Mouse (Mus musculus): ENCODE data around the gene Cbr3. TPM values are rescaled to one million over a fixed set of nuclear protein-coding genes. Genes with fewer than 3 reads are reported as not detected.
A peak's percentile ranks its signal among the peaks of the same experiment; 100 is the strongest.

The Cbr3 gene
- polyA plus RNA-seq, 1 experiment from 2014 or later, result 0.81 TPM

DNA sequence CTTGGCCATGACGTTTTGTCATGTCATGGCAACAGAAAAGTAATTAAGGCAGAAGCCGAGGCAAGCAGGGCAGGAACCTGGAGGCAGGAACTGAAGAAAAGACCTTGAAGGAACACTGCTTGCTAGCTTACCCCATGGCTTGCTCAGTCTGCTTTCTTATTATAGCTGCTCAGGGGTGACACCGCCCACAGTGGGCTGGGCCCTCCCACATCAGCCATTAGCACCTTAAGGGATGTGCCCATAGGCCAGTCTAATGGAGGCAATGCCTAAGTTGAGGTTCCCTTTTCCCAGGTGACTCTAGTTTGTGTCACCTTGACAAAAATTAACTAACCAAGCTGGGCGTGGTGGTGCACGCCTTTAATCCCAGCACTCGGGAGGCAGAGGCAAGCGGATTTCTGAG lies 24.1 kb downstream of the Cbr3 start:
- Histone ChIP-seq H3K9me3 (ENCODE audit: low read length) (no peaks in the 10 kb centered on the region), H3K4me1 (ENCODE audit: insufficient read depth) (peaks cover 7% of the 10 kb centered on the region), H3K4me3 (ENCODE audit: low read depth, low read length) (no peak overlapping the region), H3K4me2 (ENCODE audit: low read depth, low read length) (no peak overlapping the region), H3K27me3 (ENCODE audit: insufficient read depth, low read length) (no peaks in the 10 kb centered on the region), H3K36me3 (replicated peaks; ENCODE audit: insufficient read depth, low read length) (no peaks in the 10 kb centered on the region), H3K9ac (replicated peaks) (no peak overlapping the region), H3K27ac (ENCODE audit: low read depth) (no peak overlapping the region)
- 84% methylated on average over 7 of the region's 7 CpGs for WGBS (ENCODE audit: insufficient replicate concordance)
- no peak for TF ChIP-seq EP300 (IDR thresholded peaks at IDR 0.05; ENCODE audit: low read depth)
- TF ChIP-seq CTCF (IDR thresholded peaks at IDR 0.05; ENCODE audit: low read depth), result no peak
- DNase-seq (no peak), ATAC-seq (no peak)

DNA sequence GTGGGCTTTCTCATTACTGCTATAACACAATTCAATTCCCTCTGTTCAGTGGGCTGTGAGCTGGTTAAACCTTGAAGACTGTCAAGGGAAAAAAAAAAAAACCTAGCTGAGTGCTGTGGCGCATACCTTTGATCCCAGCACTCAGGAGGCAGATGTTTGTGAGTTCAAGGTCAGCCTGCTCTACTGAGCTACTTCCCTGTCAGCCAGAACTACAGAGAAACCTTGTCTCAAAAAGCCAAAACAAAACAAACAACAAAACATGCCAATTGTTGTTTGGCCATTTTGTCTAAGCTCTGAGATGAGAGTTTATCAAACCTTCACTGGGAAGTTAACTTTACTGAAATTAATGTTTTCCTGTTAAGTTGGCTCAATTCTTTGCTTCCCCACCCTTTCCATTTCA lies 26.2 kb downstream of the Cbr3 start:
- Histone ChIP-seq H3K27ac (ENCODE audit: low read depth) (no peak overlapping the region), H3K9me3 (ENCODE audit: low read length) (no peaks in the 10 kb centered on the region), H3K27me3 (ENCODE audit: insufficient read depth, low read length) (no peaks in the 10 kb centered on the region), H3K36me3 (replicated peaks; ENCODE audit: insufficient read depth, low read length) (no peaks in the 10 kb centered on the region), H3K4me2 (ENCODE audit: low read depth, low read length) (no peak overlapping the region), H3K4me1 (ENCODE audit: insufficient read depth) (peaks cover 18% of the 10 kb centered on the region), H3K4me3 (ENCODE audit: low read depth, low read length) (no peak overlapping the region), H3K9ac (replicated peaks) (no peak overlapping the region)
- no peak for TF ChIP-seq EP300 (IDR thresholded peaks at IDR 0.05; ENCODE audit: low read depth)
- no peak for TF ChIP-seq CTCF (IDR thresholded peaks at IDR 0.05; ENCODE audit: low read depth)
- no peak for DNase-seq
- 85% methylated on average over 1 of the region's 1 CpGs for WGBS (ENCODE audit: insufficient replicate concordance)
- no peak for ATAC-seq

DNA sequence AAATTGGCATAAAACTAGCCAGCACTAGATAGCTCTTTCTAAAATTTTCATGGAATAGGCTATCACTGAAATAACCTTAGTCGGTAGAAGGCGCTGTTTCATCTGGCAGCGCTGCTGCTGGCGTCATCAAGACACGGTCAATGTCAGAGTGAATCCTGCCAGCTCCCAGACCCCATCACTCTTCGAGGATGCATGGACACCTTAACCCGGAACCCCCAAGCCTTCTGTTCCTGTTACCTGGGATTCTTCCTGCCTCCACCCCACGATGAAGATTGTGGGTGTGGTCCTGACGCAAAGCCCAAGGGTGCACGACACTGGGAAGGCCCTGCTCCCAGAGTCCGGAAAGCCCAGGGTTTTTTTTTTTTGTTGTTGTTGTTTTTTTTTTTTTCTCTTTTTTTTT lies 27.9 kb downstream of the Cbr3 start:
- Histone ChIP-seq H3K9ac (replicated peaks) (0 out of 2 replicates have a peak overlapping the region, but pooled peaks have one; percentile 50), H3K9me3 (ENCODE audit: low read length) (no peaks in the 10 kb centered on the region), H3K4me1 (ENCODE audit: insufficient read depth) (peaks cover 30% of the 10 kb centered on the region), H3K27ac (ENCODE audit: low read depth) (peak overlapping the region; percentile 92), H3K36me3 (replicated peaks; ENCODE audit: insufficient read depth, low read length) (no peaks in the 10 kb centered on the region), H3K27me3 (ENCODE audit: insufficient read depth, low read length) (no peaks in the 10 kb centered on the region), H3K4me3 (ENCODE audit: low read depth, low read length) (peak overlapping the region; percentile 95), H3K4me2 (ENCODE audit: low read depth, low read length) (peak overlapping the region; percentile 99)
- DNase-seq (peak; percentile 82), ATAC-seq (peak; percentile 26)
- TF ChIP-seq CTCF (IDR thresholded peaks at IDR 0.05; ENCODE audit: low read depth), result peak; percentile 94
- peak; percentile 45; the same call in 1 of the 2 replicates for TF ChIP-seq EP300 (IDR thresholded peaks at IDR 0.05; ENCODE audit: low read depth)
- under 1% methylated on average over 11 of the region's 11 CpGs for WGBS (ENCODE audit: insufficient replicate concordance)

DNA sequence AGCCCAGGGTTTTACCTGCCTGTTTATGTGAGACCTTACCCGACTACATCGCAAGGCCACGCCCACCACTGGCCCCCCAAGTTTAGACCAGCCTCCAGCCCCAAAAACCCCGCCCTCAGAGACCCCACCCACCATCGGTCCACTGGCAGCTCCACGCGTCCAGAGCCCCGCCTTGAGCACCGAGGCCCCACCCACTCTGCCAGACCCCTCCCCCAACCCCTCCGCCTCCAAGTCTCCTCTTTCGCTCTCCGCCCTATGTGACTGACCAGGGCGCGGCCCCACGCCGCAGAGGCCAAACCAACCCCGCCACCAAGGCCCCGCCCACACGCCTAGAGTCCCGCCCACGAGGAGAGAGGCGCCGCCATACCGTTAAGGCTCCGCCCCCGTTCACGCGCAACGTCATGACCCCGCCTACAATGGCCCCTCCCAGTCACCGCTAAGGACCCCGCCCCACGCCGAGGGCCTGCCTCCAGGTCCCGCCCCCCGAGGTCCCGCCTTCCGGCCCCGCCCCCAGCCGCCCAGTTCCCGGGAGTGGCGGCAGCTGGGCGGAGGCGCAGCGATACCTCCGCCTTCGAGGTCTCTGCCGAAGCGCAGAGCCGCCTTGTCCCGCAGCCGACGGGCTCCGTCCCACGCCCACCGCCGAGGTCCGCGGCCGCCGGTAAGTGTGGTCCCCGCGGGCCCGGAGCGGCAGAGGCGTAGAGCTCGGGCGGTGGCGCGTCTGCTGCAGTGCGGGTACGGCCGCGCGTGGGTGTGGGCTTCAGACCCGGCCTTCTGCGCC lies 28.6 kb downstream of the Cbr3 start, which contains the start of gene Dop1b:
Gene Dop1b (plus strand): TSS at position 494 of the 778 bp plus-strand sequence.
- peaks cover 32% of the 10 kb centered on the region for H3K4me1 ChIP-seq (ENCODE audit: insufficient read depth)
- no peaks in the 10 kb centered on the region for H3K27me3 ChIP-seq (ENCODE audit: insufficient read depth, low read length)
- WGBS (ENCODE audit: insufficient replicate concordance), result under 1% methylated on average over 62 of the region's 77 CpGs
- peak within 1 kb of the TSS; percentile 99 for H3K4me2 ChIP-seq (ENCODE audit: low read depth, low read length)
- H3K36me3 ChIP-seq (replicated peaks; ENCODE audit: insufficient read depth, low read length), result peaks cover 3% of the 10 kb centered on the region
- H3K9me3 ChIP-seq (ENCODE audit: low read length), result no peaks in the 10 kb centered on the region
- TF ChIP-seq CTCF (IDR thresholded peaks at IDR 0.05; ENCODE audit: low read depth), result no peak
- no peak; the same call in 1 of the 2 replicates for TF ChIP-seq EP300 (IDR thresholded peaks at IDR 0.05; ENCODE audit: low read depth)
- peak within 1 kb of the TSS; percentile 92 for H3K27ac ChIP-seq (ENCODE audit: low read depth)
- peak; percentile 91 for ATAC-seq
- DNase-seq, result peak; percentile 100
- H3K4me3 ChIP-seq (ENCODE audit: low read depth, low read length), result peak within 1 kb of the TSS; percentile 95
- H3K9ac ChIP-seq (replicated peaks), result peak within 1 kb of the TSS; percentile 97

DNA sequence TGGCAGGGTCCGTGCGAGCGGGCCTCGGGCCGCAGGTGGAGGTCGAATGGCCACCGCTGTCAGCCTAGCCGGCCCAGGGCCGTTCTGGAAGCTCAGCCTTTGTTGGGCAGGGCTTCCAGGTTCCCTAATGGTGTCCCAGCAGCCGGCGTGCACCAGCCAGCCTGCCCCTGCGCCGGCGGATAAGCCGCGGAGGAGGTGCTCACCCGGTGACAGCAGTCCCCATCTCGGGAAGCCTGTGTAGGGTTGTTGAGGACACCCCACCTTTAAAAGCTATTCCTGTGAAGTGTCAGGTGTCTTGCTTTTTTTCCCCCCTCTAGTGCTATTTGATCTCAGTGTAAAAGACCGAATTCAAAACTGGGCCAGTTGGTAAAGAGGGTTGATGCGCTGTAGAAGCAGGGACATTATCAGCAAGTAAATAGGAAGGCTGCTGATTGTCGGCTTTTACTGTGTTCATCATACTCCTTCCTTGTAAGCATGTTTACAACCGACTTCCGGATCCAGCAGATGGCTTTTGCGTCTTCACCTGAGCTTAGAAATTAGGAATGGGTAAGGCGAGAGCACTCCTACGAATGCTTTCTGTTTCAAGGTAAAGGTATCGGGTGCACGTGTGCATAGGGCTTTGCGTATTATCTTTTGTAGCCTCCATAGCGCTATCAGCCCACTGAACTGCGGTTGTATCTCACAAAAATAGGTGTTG lies 29.3 kb downstream of the Cbr3 start:
- H3K4me3 ChIP-seq (ENCODE audit: low read depth, low read length), result peak overlapping the region; percentile 95
- peak overlapping the region; percentile 99 for H3K4me2 ChIP-seq (ENCODE audit: low read depth, low read length)
- no peak for DNase-seq
- peak overlapping the region; percentile 92 for H3K27ac ChIP-seq (ENCODE audit: low read depth)
- H3K9ac ChIP-seq (replicated peaks), result peak overlapping the region; percentile 97
- 6% methylated on average over 31 of the region's 31 CpGs for WGBS (ENCODE audit: insufficient replicate concordance)
- peak; percentile 38 for ATAC-seq
- no peaks in the 10 kb centered on the region for H3K27me3 ChIP-seq (ENCODE audit: insufficient read depth, low read length)
- peaks cover 4% of the 10 kb centered on the region for H3K36me3 ChIP-seq (replicated peaks; ENCODE audit: insufficient read depth, low read length)
- H3K9me3 ChIP-seq (ENCODE audit: low read length), result no peaks in the 10 kb centered on the region
- TF ChIP-seq CTCF (IDR thresholded peaks at IDR 0.05; ENCODE audit: low read depth) (no peak), EP300 (IDR thresholded peaks at IDR 0.05; ENCODE audit: low read depth) (no peak)
- H3K4me1 ChIP-seq (ENCODE audit: insufficient read depth), result peaks cover 32% of the 10 kb centered on the region

DNA sequence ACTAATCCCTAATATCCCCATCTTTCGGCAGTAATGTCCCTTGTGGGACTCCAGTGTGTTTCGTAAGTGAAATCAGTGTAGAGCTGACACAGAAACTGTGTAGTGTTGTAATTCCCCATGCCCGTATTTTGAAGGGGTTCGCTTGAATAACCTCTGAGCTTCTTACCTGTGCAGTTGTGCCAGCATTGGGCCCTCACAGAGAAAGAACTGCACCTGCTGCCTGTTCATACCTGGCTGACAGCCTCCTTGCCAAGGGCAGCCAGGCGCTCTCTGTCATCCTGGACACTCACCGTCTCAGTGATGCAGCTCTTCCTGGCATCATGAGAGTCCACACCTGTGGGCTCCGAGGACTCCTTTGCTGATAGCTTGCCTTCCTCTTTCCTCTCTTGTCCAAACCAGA lies 30.0 kb downstream of the Cbr3 start:
- ATAC-seq (no peak), DNase-seq (no peak)
- peak overlapping the region; percentile 95 for H3K4me3 ChIP-seq (ENCODE audit: low read depth, low read length)
- peak overlapping the region; percentile 99 for H3K4me2 ChIP-seq (ENCODE audit: low read depth, low read length)
- WGBS (ENCODE audit: insufficient replicate concordance), result 68% methylated on average over 7 of the region's 7 CpGs
- H3K4me1 ChIP-seq (ENCODE audit: insufficient read depth), result peaks cover 35% of the 10 kb centered on the region
- no peak for TF ChIP-seq EP300 (IDR thresholded peaks at IDR 0.05; ENCODE audit: low read depth)
- no peak for TF ChIP-seq CTCF (IDR thresholded peaks at IDR 0.05; ENCODE audit: low read depth)
- H3K36me3 ChIP-seq (replicated peaks; ENCODE audit: insufficient read depth, low read length), result peaks cover 4% of the 10 kb centered on the region
- no peaks in the 10 kb centered on the region for H3K9me3 ChIP-seq (ENCODE audit: low read length)
- H3K27ac ChIP-seq (ENCODE audit: low read depth), result peak overlapping the region; percentile 92; the same call in 1 of the 2 replicates
- no peaks in the 10 kb centered on the region for H3K27me3 ChIP-seq (ENCODE audit: insufficient read depth, low read length)
- peak overlapping the region; percentile 97 for H3K9ac ChIP-seq (replicated peaks)

All from liver, postnatal 0 days (tissue).